Mouse (Mus musculus): Measurements from ENCODE around the gene Swap70. TPM values are rescaled to one million over a fixed set of nuclear protein-coding genes. Genes with fewer than 3 reads are reported as not detected.
A peak's percentile ranks its signal among the peaks of the same experiment; 100 is the strongest.

The Swap70 gene
- polyA plus RNA-seq, 1 experiment from 2014 or later = 56.9 TPM

DNA sequence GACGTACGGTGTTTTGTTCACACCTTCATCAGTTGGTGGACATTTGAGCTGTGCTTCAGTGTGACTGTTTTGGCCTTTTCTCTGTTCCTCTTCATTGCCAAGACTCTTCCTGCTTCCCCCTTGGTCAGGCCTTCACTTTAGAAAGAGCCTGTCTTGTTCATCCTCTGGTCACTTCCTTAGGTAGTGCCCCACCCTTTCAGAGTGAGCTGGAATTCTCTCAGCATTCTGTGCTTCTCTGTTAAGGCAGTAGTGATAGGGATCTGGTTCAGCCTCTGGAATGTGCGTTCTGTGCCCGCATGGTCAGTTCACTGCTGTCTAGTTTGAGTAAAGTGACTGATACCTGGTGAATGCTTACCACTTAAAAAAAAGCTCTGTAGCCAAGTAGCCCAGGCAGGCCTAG is 27.2 kb downstream of the Swap70 start:
- H3K27ac ChIP-seq = no peak overlapping the region
- WGBS (ENCODE audit: missing documents) = 98% methylated on average over 4 of the region's 4 CpGs

DNA sequence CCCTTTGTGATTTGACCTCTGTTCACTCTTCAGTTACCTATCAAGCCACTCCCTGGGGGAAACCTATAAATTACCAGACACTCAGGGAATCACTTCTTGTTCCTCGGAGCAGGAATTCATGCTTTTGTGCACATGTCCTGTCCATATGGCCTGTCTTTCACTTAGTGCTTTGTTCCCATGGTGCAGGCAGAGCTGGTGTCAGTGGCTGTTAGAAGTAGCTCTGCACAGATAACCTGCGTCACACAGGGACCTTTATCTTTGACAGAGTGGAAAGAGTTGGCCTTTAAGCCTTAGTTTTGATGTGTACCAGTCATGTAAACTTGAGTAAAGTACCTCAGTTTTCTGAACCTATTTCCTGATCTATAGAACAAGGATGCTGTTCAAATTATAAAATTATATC is 32.4 kb downstream of the Swap70 start:
- 96% methylated on average over 2 of the region's 2 CpGs for WGBS (ENCODE audit: missing documents)
- Histone ChIP-seq H3K4me3 (ENCODE audit: inconsistent target) (no peak overlapping the region), H3K36me3 (ENCODE audit: inconsistent target) (peaks cover 13% of the 10 kb centered on the region), H3K27ac (no peak overlapping the region), H3K79me2 (ENCODE audit: inconsistent target) (peaks cover 94% of the 10 kb centered on the region)

More for the DNA sequence above, 27.2 kb downstream of the Swap70 start:
- Histone ChIP-seq H3K4me3 (ENCODE audit: inconsistent target) (no peak overlapping the region), H3K36me3 (ENCODE audit: inconsistent target) (peaks cover 38% of the 10 kb centered on the region), H3K79me2 (ENCODE audit: inconsistent target) (peaks cover 94% of the 10 kb centered on the region)

DNA sequence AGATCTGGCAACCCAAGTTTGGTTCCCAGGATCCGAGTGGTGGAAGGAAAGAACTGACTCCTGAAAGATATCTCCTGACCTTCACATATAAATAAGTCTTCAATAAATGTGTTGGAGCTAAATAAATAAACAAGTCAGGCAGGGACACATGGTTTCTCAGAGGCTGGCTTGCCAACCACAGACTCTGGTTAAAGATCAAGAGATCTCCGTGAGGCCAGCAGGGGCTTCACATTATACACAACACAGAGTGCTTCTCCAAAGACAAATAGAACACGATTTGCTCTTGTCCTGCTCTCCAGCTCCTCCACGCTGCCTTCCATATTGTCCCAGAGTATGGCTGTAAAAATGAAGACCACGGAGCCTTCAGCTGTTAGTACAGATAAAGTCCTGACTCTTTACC is 32.9 kb downstream of the Swap70 start:
- Histone ChIP-seq H3K27ac (no peak overlapping the region), H3K79me2 (ENCODE audit: inconsistent target) (peaks cover 94% of the 10 kb centered on the region), H3K36me3 (ENCODE audit: inconsistent target) (peaks cover 13% of the 10 kb centered on the region), H3K4me3 (ENCODE audit: inconsistent target) (no peak overlapping the region)
- WGBS (ENCODE audit: missing documents) = 82% methylated on average over 5 of the region's 5 CpGs

DNA sequence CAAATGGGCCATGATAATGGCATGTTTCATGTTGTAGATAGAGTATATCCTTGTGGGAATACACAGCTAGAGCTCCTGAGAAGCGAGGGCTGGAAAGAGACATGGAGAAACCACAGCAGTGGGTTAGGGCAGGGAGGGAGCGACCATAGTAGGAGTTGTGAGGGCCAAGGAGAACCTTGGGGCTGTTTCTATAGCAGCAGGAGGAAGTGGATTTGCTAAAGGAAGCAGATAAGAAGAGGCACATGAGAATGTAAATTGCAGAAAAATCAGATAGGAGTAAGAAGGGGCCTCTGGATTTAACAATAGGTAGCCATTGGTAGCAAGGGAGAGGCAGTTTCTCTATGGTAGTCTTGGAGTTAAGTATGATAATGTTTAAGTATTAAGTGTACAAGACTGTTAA is 35.5 kb downstream of the Swap70 start:
- WGBS (ENCODE audit: missing documents) = 7% methylated on average over 2 of the region's 2 CpGs
- peaks cover 95% of the 10 kb centered on the region for H3K79me2 ChIP-seq (ENCODE audit: inconsistent target)
- H3K36me3 ChIP-seq (ENCODE audit: inconsistent target) = peaks cover 13% of the 10 kb centered on the region
- H3K27ac ChIP-seq = 0 out of 2 replicates have a peak overlapping the region, but pooled peaks have one; percentile 5
- H3K4me3 ChIP-seq (ENCODE audit: inconsistent target) = no peak overlapping the region

DNA sequence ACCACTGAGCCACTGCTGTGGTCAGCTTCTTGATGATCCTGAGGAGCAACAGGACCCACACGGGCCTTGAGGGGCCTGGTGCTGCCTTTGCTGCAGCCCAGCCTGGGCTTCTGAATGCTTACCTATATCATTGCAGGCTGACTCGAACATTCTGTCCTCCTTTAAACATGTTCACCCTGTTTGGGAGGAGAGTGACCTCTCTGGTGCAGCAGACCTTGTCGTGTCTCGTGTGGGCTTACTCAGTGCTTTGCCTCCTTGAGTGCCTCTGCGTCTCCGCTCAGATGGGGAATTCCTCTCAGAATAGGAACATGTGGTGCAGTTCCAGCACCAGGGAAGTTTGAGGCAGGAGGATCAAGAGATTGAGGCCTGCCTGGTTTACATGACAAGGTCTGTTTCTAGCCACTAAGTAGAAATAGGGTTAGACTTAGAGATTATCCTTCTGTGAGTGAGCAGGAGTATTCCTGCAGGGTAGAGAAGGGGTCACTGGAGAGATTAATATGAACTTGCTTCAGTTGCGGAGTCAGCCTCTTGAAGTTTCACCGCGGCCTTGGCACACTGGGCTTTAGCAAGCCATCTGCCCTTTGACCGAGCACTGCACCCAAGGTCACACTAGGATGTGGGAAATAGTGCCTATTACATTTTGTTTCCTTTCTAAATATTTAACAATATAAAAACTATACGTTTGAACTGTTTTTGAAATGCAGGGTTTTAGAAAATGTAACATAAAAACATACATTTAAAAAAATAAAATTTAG is 36.9 kb downstream of the Swap70 start:
- no peak overlapping the region for H3K4me3 ChIP-seq (ENCODE audit: inconsistent target)
- WGBS (ENCODE audit: missing documents) = 91% methylated on average over 11 of the region's 11 CpGs
- no peak overlapping the region for H3K27ac ChIP-seq
- H3K36me3 ChIP-seq (ENCODE audit: inconsistent target) = peaks cover 4% of the 10 kb centered on the region; the same call in 1 of the 2 replicates
- peaks cover 95% of the 10 kb centered on the region for H3K79me2 ChIP-seq (ENCODE audit: inconsistent target)

DNA sequence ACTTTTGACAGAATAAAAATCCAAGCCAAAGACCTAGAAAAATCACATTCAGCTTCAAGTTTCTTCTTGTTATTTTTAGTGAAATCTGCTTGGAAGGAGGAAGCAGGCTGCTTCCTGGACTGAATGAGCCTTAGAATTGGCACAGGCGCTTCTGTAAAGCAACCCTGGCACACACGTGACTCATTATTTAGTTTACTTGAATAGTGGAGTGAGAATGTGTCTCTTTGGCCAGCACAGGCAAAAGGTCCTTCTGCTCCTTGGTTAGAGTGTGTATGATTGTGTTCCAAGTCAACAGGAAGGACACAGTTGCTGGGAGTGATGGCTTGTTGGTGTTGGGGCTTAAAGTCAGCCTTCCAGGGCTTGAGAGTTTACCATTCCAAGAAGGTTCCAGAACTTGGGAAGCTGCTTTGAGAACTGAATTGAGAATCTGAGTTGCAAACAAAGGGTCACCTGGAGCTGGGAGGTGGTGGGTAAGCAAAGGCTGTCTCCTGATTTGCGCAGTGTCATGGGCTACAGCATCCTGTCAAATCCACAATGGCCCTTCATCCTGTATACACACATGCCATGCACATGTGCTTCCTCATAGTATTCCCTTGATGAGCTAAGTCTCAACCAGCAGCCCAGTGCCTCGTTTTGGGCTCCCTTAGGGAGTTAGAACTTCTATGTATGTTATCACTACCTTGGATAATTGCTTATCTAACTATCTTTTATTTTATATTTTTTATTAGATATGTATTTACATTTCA is 38.6 kb downstream of the Swap70 start:
- 17% methylated on average over 4 of the region's 4 CpGs for WGBS (ENCODE audit: missing documents)
- Histone ChIP-seq H3K27ac (peak overlapping the region; percentile 66), H3K36me3 (ENCODE audit: inconsistent target) (no peaks in the 10 kb centered on the region; the same call in 1 of the 2 replicates), H3K79me2 (ENCODE audit: inconsistent target) (peaks cover 89% of the 10 kb centered on the region), H3K4me3 (ENCODE audit: inconsistent target) (no peak overlapping the region)

DNA sequence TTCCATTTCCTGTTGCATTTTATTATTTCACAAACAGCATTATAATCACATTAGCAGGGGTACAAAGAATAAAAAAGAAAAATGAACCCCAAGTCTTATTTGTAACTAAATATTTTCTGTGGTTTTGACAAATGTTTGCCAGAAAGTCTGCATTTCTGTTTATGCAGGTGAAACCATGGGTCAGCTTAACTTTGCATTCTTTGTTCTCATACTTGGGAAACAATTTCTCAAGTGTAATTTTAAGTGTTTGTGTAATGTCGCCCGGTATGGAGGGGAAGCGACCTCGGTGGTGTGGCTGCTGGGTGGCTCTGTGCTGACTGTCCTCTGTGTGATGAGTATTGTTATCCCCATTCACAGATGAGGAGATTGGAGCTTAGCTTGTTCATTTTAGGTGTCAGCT is 40.3 kb downstream of the Swap70 start:
- H3K4me3 ChIP-seq (ENCODE audit: inconsistent target) = no peak overlapping the region
- H3K79me2 ChIP-seq (ENCODE audit: inconsistent target) = peaks cover 79% of the 10 kb centered on the region
- 67% methylated on average over 4 of the region's 4 CpGs for WGBS (ENCODE audit: missing documents)
- no peak overlapping the region for H3K27ac ChIP-seq
- H3K36me3 ChIP-seq (ENCODE audit: inconsistent target) = no peaks in the 10 kb centered on the region; the same call in 1 of the 2 replicates

DNA sequence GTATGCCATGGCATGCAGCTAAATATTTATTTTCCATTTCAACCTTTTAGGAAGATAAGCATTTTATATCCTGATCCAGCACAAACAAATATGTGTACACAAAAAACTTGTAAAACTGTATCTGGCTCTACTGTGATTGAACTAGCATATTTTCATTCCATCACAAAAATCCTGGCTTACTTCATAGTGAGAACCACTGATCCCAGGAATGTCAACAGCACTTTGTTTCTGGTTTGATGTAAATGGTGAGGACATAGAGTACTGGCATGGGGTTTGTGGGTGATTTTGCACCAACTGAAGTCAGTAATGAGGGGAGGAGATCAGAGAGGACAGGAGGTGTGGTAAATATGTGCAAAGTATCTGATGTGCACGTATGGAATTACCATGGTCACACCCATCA is 41.1 kb downstream of the Swap70 start:
- WGBS (ENCODE audit: missing documents) = 100% methylated on average over 1 of the region's 1 CpGs
- H3K36me3 ChIP-seq (ENCODE audit: inconsistent target) = no peaks in the 10 kb centered on the region; the same call in 1 of the 2 replicates
- peaks cover 71% of the 10 kb centered on the region for H3K79me2 ChIP-seq (ENCODE audit: inconsistent target)
- no peak overlapping the region for H3K4me3 ChIP-seq (ENCODE audit: inconsistent target)
- H3K27ac ChIP-seq = no peak overlapping the region

DNA sequence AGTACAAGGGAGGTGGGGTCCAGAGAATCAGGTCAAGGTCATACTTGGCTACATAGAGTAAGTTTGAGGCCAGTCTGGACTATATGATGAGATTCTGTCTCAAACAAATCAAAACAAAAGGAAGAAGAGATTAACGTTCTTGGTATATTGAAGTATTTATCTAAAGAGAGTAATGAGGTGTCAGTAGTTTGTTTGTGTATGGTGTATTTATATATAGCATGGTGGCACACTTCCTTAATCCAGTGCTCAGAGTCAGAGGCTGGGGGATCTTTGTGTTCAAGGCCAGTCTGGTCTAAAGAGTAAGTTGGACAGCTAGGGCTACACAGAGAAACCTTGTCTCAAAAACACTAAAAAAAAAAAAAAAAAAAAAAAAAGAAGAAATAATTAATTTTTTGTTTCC is 42.0 kb downstream of the Swap70 start:
- H3K79me2 ChIP-seq (ENCODE audit: inconsistent target) = peaks cover 63% of the 10 kb centered on the region
- H3K4me3 ChIP-seq (ENCODE audit: inconsistent target) = no peak overlapping the region
- 70% methylated on average over 1 of the region's 1 CpGs for WGBS (ENCODE audit: missing documents)
- H3K36me3 ChIP-seq (ENCODE audit: inconsistent target) = no peaks in the 10 kb centered on the region; the same call in 1 of the 2 replicates
- no peak overlapping the region for H3K27ac ChIP-seq

DNA sequence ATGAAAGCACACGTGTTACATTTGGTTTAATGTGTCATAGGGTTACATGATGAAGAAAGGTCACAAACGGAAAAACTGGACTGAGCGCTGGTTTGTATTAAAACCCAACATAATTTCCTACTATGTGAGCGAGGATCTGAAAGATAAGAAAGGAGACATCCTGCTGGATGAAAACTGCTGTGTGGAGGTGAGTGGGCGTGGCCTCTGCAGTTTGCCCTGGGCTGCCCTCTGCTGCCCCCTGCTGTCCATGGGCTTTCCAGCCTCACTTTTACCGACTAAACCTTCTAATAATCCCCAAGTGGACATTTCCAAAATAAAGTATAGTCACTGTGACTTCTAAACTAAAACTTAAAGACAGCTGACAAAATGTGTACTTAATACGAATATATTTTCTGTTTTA is 44.3 kb downstream of the Swap70 start:
- no peak overlapping the region for H3K4me3 ChIP-seq (ENCODE audit: inconsistent target)
- H3K79me2 ChIP-seq (ENCODE audit: inconsistent target) = peaks cover 44% of the 10 kb centered on the region
- H3K36me3 ChIP-seq (ENCODE audit: inconsistent target) = no peaks in the 10 kb centered on the region; the same call in 1 of the 2 replicates
- no peak overlapping the region for H3K27ac ChIP-seq
- 11% methylated on average over 6 of the region's 7 CpGs for WGBS (ENCODE audit: missing documents)

DNA sequence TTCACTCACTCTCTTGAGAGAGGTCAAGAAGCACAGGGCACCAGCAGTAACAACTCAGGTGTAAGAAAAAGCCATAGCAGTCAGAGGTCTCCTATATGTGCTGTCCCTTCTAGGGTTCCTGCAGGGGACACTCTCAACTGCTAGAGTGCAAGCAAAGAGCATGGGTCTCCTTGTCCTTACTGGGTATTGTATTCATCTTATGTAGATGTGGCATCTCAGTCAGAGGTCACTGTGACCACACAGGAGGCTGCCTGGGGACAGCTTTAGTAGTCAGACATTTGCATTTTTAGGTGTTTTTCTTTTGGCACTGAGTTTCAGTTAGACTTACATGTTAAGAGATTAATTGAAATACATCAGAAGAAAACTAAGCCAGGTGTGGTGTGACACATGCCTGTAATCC is 45.5 kb downstream of the Swap70 start:
- Histone ChIP-seq H3K36me3 (ENCODE audit: inconsistent target) (peaks cover 4% of the 10 kb centered on the region; the same call in 1 of the 2 replicates), H3K4me3 (ENCODE audit: inconsistent target) (no peak overlapping the region), H3K27ac (no peak overlapping the region), H3K79me2 (ENCODE audit: inconsistent target) (peaks cover 32% of the 10 kb centered on the region)

DNA sequence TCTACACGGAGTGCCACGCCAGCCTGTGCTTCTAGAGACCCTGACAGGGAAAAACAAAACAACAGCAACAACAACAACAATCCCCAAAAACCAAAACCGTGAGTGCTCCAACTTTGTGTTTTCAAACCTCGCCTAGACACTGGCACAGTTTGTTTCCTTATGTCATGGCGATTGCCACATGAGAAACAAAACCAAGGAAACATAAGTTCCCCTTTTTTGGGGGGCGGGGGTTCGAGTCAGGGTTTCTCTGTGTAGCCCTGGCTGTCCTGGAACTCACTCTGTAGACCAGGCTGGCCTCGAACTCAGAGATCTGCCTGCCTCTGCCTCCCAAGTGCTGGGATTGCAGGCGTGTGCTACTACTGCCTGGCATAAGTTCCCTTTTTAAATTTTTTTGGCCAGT is 46.5 kb downstream of the Swap70 start:
- Histone ChIP-seq H3K4me3 (ENCODE audit: inconsistent target) (no peak overlapping the region), H3K36me3 (ENCODE audit: inconsistent target) (peaks cover 10% of the 10 kb centered on the region; the same call in 1 of the 2 replicates), H3K27ac (peak overlapping the region; percentile 53), H3K79me2 (ENCODE audit: inconsistent target) (peaks cover 26% of the 10 kb centered on the region)
- 52% methylated on average over 9 of the region's 9 CpGs for WGBS (ENCODE audit: missing documents)

DNA sequence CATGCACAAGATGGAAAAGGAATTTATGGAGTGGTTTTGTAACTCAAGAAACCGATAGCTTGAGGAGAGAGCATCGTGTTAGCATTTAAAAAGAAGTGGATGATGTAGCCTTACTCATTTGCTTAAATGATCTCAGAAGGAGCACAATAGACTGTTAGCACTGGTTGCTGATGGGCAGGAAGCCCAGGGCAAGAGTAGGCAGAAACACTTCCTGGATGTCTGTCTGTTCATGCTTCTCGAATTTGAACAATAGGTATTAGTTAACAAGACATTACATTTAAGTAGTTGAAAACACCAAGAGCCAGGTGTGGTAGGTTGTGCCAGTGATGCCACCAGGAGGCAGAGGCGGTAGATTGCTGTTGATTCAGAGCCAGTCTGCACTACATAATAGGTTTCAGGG is 47.0 kb downstream of the Swap70 start:
- H3K79me2 ChIP-seq (ENCODE audit: inconsistent target) = peaks cover 21% of the 10 kb centered on the region; the same call in 1 of the 2 replicates
- H3K36me3 ChIP-seq (ENCODE audit: inconsistent target) = peaks cover 15% of the 10 kb centered on the region
- H3K4me3 ChIP-seq (ENCODE audit: inconsistent target) = no peak overlapping the region
- H3K27ac ChIP-seq = peak overlapping the region; percentile 53
- WGBS (ENCODE audit: missing documents) = 78% methylated on average over 4 of the region's 4 CpGs

DNA sequence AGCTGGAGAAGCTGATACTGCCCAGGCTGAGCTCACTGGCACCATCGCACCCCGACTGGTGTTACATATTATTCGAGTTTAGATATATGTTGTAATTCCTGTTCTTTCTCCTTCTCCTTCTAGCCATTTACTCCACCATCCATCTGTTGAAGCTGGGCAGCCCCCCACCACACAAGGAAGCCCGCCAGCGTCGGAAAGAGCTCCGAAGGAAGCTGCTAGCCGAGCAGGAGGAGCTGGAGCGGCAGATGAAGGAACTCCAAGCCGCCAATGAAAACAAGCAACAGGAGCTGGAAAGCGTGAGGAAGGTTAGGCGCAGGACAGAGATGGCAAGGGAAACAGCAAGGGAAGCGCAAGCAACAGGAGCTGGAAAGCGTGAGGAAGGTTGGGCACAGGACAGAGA is 48.3 kb downstream of the Swap70 start:
- H3K36me3 ChIP-seq (ENCODE audit: inconsistent target) = peaks cover 27% of the 10 kb centered on the region
- H3K79me2 ChIP-seq (ENCODE audit: inconsistent target) = peaks cover 11% of the 10 kb centered on the region; the same call in 1 of the 2 replicates
- H3K27ac ChIP-seq = peak overlapping the region; percentile 66
- H3K4me3 ChIP-seq (ENCODE audit: inconsistent target) = no peak overlapping the region
- WGBS (ENCODE audit: missing documents) = 92% methylated on average over 14 of the region's 14 CpGs

DNA sequence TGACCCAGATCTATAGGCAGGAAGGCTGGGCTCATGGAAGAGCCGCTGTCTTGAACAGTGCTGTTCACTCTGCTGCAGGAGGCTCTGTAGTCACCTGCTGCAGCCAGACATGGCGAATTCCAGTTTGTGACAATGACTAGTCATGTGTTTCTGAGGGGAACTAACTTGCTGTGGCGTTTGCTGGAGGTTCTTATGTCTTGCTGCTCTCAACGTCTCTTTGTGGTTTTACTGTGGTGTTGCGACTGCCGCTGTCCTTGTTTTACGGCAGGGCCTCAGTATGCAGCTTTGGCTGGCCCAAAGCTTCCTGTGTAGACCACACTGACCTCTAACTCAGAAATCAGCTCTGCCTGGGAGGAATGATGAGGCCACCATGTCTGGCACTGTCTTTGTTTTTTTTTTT is 48.9 kb downstream of the Swap70 start:
- Histone ChIP-seq H3K27ac (peak overlapping the region; percentile 66), H3K4me3 (ENCODE audit: inconsistent target) (no peak overlapping the region), H3K79me2 (ENCODE audit: inconsistent target) (peaks cover 11% of the 10 kb centered on the region; the same call in 1 of the 2 replicates), H3K36me3 (ENCODE audit: inconsistent target) (peaks cover 34% of the 10 kb centered on the region)
- WGBS (ENCODE audit: missing documents) = 10% methylated on average over 7 of the region's 7 CpGs

All from macrophage (primary cell).